Mouse (Mus musculus) myocyte (in vitro differentiated cells): ENCODE measurements around the gene Pnkp.

ENCODE experiments used
- CEBPB ChIP-seq: IDR thresholded peaks from 2 replicates; pipeline ENCODE4 v1.6.1; 2011; ENCODE audit warnings: mild to moderate bottlenecking, moderate library complexity; ENCODE audit not compliant: poor library complexity, insufficient read depth, severe bottlenecking
- MAX ChIP-seq: IDR thresholded peaks from one replicate; pipeline ENCODE4 v1.6.1; 2011; ENCODE audit warnings: low read depth, mild to moderate bottlenecking, control low read depth
- POLR2A ChIP-seq: IDR thresholded peaks from one replicate; pipeline ENCODE4 v1.6.1; 2011; ENCODE audit warnings: low read depth, mild to moderate bottlenecking, control low read depth, moderate library complexity; ENCODE audit not compliant: insufficient read length
- POLR2AphosphoS2 ChIP-seq: IDR thresholded peaks from one replicate; pipeline ENCODE4 v1.6.1; 2011; ENCODE audit warnings: low read depth, control low read depth; ENCODE audit not compliant: insufficient read length

- TF ChIP-seq POLR2A (peak; percentile 28), POLR2AphosphoS2 (no peak), CEBPB (no peak), MAX (no peak)
Observed at GRCm38 (mm10) chr7:44895593-44896434, 38.9 kb downstream of the Pnkp start, which contains the start of gene Fuz.
